Mouse (Mus musculus): ENCODE data around the gene Acaa1b. TPM values are rescaled to one million over a fixed set of nuclear protein-coding genes. Genes with fewer than 3 reads are reported as not detected.

The Acaa1b gene
- total RNA-seq, 2 experiments from 2014 or later, result 2.1 to 2.5 TPM

GRCm38 (mm10) chr9:119144696-119145095 lies 12.2 kb downstream of the Acaa1b start:
- DNase-seq (ENCODE audit: low spot score in 2 of 2), result no peak

- no peak for DNase-seq (ENCODE audit: low spot score in 2 of 2)
Measured at GRCm38 (mm10) chr9:119143372-119143771, 13.5 kb downstream of the Acaa1b start.

DNA sequence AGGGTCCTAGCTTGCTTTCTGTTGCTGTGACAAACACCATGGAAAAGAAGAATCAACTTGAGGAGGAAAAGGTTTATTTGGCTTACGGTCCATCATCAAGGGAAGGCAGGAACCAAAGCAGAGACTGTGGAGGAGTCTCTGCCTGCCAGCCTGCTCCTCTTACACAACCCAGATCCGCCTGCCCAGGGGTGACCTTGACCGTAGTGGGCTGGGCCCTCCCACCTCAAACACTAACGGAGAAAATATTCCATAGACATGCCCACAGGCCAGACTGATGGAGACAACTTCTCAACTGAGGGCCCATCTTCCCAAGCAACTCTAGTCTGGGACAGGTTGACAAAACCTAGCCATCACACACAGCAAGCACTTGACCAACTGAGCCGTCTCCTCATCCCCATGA lies 14.8 kb downstream of the Acaa1b start:
- DNase-seq (ENCODE audit: low spot score in 2 of 2), result no peak

DNA sequence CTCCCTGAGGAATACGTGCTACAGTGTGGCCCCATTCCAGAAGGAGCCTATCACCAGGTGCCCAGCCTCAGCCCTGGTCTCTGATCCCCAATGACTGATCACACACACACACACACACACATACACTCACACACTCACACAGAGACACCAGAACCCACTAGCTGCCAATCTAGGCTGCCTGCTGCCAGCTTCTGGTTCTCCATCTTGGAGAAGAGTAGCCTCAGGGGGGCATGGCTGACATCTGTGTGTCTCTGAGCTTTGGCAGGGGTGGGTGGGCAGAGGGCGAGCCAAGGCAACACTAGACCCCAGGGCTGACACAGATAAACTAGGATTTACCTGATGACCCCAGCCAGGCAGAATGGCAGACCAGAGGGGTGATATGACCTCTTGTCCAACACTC lies 18.1 kb downstream of the Acaa1b start:
- DNase-seq (ENCODE audit: low spot score in 2 of 2), result no peak

GRCm38 (mm10) chr9:119130692-119131091 lies 26.2 kb downstream of the Acaa1b start:
- no peak for DNase-seq (ENCODE audit: low spot score in 2 of 2)

DNA sequence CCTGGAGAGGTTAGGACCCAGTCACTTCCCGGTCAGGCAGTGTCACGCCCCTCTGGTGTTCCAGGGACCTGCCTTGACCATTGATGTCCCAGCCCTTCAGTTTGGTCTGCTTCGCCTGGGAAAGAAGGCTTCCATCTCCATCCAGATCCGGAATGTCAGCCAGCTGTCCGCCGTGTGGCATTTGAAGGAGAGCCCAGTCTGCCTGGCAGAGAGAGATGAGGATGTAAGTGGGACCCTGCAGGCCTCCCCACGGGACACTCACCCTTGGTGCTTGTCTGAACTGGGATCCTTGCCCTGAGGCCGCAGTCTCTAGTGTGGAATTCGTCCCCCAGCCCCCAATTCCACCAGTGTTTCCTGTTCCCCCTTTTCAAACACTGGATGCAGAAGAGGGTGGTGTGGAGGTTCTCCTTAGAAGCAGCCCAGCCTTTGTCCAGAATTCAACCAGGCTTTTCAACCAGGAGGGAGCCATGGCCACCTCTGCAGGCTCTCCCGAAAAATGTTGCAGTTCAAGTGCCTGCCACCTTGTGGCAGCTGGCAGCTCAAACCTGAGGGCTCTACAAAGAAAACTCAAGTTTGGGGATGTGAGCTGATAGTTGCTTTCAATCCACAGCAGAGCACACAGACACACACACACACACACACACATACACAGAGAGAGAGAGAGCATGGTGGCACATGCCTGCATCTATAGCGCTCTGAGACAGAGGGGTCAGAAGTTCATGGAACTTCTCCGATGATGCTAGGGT lies 28.3 kb downstream of the Acaa1b start:
- DNase-seq (ENCODE audit: low spot score in 2 of 2), result no peak

DNA sequence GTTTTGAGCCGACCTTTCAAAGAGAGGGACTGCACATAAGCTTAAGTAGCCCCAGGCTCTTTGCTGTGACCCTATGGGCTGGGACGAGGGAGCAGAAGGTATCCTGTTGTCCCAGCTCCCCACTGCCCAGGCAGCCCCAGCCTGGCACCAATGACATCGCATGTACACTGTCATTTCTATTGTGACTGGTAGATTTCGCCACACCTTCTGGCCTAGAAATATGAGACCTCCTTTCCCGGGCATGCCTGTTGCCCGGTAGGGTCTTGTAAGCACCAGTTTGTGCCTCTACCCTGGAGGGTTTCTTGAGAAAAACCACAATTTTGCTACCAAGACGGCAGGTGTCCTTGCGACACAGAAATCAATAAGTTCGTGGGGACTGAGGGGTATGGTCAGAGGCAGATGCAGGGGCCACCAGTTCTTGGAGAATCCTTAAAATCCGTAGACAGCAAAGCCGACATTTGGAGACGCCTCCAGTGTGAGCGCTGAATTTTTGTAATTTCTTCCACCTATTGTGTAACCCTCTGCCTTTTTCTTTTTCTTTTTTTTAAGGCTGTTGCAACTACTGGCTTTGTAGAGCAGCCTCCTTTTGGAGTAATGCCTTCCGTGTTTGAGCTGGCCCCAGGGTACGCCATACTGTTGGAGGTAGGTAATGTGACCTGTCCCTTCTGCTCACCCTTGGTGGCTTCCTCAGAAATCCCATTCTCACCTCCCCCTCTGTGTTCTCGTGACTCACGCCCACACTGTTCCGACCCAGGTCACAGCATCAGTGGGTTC lies 34.1 kb downstream of the Acaa1b start:
- no peak for DNase-seq (ENCODE audit: low spot score in 2 of 2)

GRCm38 (mm10) chr9:119120168-119120560 lies 36.7 kb downstream of the Acaa1b start:
- DNase-seq (ENCODE audit: low spot score in 2 of 2), result no peak

DNA sequence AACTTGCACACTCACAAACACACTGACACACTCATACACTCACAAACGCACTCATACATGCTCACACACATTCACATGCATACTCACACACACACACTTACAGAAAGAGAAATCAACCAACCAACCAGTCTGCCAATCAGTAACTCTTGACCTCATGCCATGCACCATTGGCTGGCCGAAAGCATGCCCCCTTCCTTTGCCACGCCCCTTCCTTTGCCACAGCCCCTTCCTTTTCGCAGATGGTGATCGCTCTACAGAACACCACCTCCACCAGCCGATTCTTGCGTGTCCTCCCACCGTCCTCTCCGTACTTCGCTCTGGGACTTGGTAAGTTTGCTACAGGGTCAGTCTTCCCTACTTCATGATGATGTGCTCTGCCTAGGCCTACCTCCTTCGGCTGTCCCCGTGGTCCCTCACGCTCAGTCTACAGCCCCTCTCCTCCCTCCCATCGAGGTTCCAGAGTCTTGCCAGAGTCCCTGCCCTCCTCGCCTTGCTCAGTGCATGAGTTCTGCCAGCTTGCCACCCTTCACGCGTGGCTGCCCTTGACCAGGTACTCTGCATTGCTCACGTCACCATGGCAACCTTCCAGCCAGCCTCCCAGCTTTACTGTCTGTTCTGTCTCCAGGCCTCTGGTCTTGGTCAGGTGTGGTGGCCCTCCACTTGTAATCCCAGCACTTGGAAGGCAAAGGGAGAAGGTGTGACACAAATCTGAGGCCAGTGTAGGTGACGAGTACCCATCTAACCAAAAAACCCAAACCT lies 37.3 kb downstream of the Acaa1b start:
- no peak for DNase-seq (ENCODE audit: low spot score in 2 of 2)

DNA sequence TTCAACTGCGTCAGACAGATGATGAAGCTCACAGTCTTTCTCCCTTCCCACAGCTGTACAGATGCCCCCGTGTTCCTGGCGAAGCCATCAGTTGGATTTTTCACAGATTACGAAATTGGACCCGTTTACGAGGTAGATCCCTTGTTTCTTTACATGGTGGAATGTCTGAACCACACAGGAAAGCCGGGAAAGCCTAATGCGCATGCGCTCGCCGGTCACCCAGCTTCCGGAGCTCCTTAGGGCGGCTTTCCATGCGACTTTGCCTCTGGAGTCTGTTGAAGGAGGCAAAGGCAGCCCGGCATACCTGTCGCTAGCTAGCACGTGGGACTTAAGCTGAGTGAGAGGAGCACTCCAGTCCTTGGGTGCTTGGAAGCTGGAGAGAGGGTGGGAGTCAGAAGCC lies 42.0 kb downstream of the Acaa1b start:
- DNase-seq (ENCODE audit: low spot score in 2 of 2), result no peak

GRCm38 (mm10) chr9:119110640-119111039 lies 46.3 kb downstream of the Acaa1b start:
- no peak for DNase-seq (ENCODE audit: low spot score in 2 of 2)

DNA sequence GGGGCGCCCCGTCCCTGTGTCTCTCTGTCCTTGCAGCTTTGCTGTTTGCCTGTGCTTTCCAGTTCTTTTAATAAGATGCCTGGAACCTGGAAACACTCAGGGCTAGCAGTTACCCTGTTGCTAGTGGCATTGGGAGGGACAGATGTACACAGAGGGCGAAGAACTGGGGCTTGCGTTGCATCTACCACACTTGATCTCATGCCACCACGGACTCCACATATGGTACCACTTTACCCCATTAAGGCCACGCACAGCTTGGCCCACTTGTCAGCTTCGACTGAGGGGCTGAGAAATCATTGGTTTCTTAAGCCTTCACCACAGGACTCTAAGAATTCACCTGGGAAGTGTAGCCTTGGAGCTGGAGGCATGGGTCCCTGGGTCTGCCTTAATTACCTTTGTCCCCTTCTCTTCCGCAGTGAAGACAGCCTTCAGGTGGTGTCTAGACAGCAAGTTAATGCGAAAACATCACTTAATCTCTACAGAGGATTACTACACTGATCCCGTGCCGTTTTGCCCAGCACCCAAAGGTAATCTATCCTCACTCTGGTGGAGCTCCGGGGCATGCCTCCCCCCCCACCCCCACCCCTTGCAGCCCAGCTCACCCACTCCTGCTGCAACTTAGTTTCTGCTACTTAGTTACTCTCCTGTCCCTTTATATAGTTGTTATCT lies 47.1 kb downstream of the Acaa1b start:
- no peak for DNase-seq (ENCODE audit: low spot score in 2 of 2)

GRCm38 (mm10) chr9:119107566-119107965 lies 49.3 kb downstream of the Acaa1b start:
- DNase-seq (ENCODE audit: low spot score in 2 of 2), result peak in 1 of 2 experiments; percentile 60

GRCm38 (mm10) chr9:119102783-119103113 lies 54.1 kb downstream of the Acaa1b start:
- DNase-seq (ENCODE audit: low spot score in 2 of 2), result no peak

GRCm38 (mm10) chr9:119101992-119102782 lies 54.7 kb downstream of the Acaa1b start, which contains the start of gene Dlec1:
TSS of gene Dlec1 (plus strand) at chr9:119102478.
- peak; percentile 68 to 71 for DNase-seq (ENCODE audit: low spot score in 2 of 2)

DNA sequence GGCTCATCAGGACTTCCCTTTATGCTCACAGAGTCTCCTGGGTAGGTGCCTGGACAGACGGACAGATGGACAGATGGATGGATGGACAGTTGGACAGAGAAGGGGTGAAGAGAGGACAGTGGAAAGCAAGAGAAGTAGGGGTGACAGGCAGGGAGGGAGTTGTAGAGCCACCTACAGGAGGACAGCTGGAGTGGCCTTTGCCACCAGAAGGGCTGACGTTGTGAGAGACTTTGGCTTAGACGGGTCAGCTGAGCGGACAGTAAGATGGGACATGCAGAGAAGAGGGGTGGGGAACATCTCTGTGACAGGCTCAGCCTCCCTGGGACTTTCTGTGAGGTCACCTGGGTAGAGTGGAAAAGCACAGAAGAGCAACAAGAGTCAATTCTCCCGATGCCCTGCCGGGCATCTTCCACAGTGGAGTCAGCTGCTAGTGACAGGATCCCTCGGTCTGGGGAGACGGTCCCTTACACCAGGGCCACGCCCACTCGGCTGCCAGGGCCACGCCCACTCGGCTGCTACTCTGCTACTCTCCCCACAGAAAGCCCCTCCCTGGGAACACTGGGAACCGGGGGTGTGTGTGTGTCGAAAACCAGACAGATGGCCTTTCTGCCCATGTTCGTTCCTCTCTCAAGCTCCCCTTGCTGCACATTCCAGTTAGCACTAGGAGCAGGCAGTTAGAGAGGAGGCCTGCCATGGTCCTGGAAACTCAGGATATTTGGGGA lies 56.6 kb downstream of the Acaa1b start:
- DNase-seq (ENCODE audit: low spot score in 2 of 2), result no peak

All from layer of hippocampus, postnatal 10 days (tissue).